Mouse (Mus musculus) lung, adult 2 months (tissue): ENCODE results near the gene Tmem255b.

Experiments
- CTCF ChIP-seq: fragments of 200-500 bp; IDR thresholded peaks from 2 replicates; pipeline ENCODE4 v1.5.1; 2011; ENCODE audit warnings: mild to moderate bottlenecking, low read length, control low read depth; ENCODE audit not compliant: insufficient read depth
- POLR2A ChIP-seq: fragments of 200-500 bp; IDR thresholded peaks from 2 replicates; pipeline ENCODE4 v1.6.1; 2011; ENCODE audit warnings: low read depth, mild to moderate bottlenecking, control low read depth, low read length, borderline replicate concordance; ENCODE audit errors: extremely low read depth

DNA sequence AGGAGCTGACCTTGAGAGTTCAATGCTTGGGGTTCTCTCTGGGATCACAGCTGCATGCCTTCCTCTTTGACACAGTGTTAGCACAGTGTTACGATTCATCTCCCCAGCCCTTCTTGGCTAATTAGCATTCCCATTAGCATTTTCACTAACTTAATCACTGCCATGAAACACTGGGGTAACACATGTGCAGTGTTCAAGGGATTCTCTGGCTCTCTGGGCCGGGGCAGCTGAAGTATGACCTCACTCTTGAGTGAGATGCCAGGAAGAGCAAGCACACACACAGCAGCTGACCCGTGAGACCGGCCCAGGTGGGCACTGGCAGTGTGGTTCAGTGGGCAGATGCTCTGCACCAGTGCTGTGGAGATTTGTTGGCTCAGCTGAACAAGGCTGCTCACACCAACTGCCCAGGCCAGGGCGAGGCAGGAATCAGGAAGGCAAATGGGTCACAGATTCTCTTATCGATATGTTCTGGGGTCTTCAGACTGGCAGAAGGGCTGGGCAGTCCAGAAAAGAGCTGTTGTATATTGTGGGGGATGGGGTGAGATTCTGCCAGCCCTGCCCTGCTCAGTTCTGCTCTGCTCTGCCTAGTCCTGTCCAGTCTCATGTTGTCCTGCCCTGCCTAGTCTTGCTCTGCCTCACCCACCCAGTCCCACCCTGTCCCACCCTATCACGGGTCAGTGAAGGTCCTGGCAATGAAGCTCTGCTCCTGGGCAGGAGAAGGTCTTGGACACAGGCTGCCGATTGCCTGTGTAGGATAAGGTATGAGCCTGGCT, 19.5 kb downstream of the Tmem255b start:
- no peak for TF ChIP-seq CTCF
- no peak for TF ChIP-seq POLR2A
